Mouse (Mus musculus) hindbrain, postnatal 0 days (tissue): ENCODE results near the gene Ceacam19. TPM values are rescaled to one million over a fixed set of nuclear protein-coding genes. Genes with fewer than 3 reads are reported as not detected.
"Not testable (repeated sequence)": the region's sequence is repeated elsewhere in the genome, so short reads cannot be mapped to it uniquely, and the experiment has no call there.

Experiments used
- ATAC-seq: fragments of 200-750 bp; cut with Nextera tagmentation; 2 replicates; pipeline ENCODE4 v1.8.0; 2017; ENCODE audit warnings: mild to moderate bottlenecking, moderate TSS enrichment, moderate library complexity
- DNase-seq: peaks from one replicate; pipeline ENCODE4 v3.0.0-alpha.2; 2015; ENCODE audit warnings: low spot score
- H3K27ac ChIP-seq: fragments of 300-500 bp; sonication (generic); 2 replicates; pipeline ENCODE4 v1.5.1; 2014; ENCODE audit warnings: mild to moderate bottlenecking
- H3K27me3 ChIP-seq: fragments of 300-500 bp; sonication (generic); 2 replicates; pipeline ENCODE4 v1.6.1; 2014; ENCODE audit warnings: low read length, mixed read lengths; ENCODE audit not compliant: insufficient read depth
- H3K36me3 ChIP-seq: fragments of 300-500 bp; sonication (generic); 2 replicates; pipeline ENCODE4 v1.6.1; 2014; ENCODE audit warnings: low read length, mixed read lengths; ENCODE audit not compliant: insufficient read depth
- H3K4me1 ChIP-seq: fragments of 300-500 bp; sonication (generic); 2 replicates; pipeline ENCODE4 v1.6.1; 2014; ENCODE audit warnings: antibody characterized with exemption, low read length, mixed read lengths; ENCODE audit not compliant: insufficient read depth
- H3K4me2 ChIP-seq: fragments of 300-500 bp; sonication (generic); 2 replicates; pipeline ENCODE4 v1.6.1; 2014; ENCODE audit warnings: low read depth, mild to moderate bottlenecking, low read length, moderate library complexity, mixed read lengths
- H3K4me3 ChIP-seq: fragments of 300-500 bp; sonication (generic); 2 replicates; pipeline ENCODE4 v1.5.1; 2014; ENCODE audit warnings: low read length
- H3K9ac ChIP-seq: fragments of 300-500 bp; sonication (generic); replicated peaks from 2 replicates; pipeline ENCODE4 v1.6.1; 2014; ENCODE audit warnings: mild to moderate bottlenecking, low read length, moderate library complexity, mixed read lengths
- H3K9me3 ChIP-seq: fragments of 300-500 bp; sonication (generic); 2 replicates; pipeline ENCODE4 v1.6.1; 2016; ENCODE audit warnings: low read length, mixed read lengths
- CTCF ChIP-seq: IDR thresholded peaks from 2 replicates; pipeline ENCODE4 v1.5.1; 2016; ENCODE audit warnings: antibody characterized with exemption, control low read depth, low read depth
- WGBS: fragments of 180-500 bp; shearing (Covaris S2); extraction: QIAGEN DNeasy Blood & Tissue Kit; methylation state at CpG from one replicate; pipeline ENCODE4 v1.1.7; 2014; 5-methylcytosine and 5-hydroxymethylcytosine counted together
- polyA plus RNA-seq: library from polyadenylated mRNA; unstranded; fragments of >200 nt; fragmentation: Nextera tagmentation; extraction: Ambion mirVana; gene quantifications from 2 replicates; pipeline ENCODE4 v1.2.1, GENCODE M21; 2015
- total RNA-seq: library from RNA; depleted of rRNA; stranded (reverse); fragments of >200 nt; gene quantifications from 2 replicates; pipeline ENCODE4 v1.2.3, GENCODE M21; 2014; rRNA removed

The Ceacam19 gene
- total RNA-seq = not detected in 2 replicates
- polyA plus RNA-seq = not detected in 2 replicates

DNA sequence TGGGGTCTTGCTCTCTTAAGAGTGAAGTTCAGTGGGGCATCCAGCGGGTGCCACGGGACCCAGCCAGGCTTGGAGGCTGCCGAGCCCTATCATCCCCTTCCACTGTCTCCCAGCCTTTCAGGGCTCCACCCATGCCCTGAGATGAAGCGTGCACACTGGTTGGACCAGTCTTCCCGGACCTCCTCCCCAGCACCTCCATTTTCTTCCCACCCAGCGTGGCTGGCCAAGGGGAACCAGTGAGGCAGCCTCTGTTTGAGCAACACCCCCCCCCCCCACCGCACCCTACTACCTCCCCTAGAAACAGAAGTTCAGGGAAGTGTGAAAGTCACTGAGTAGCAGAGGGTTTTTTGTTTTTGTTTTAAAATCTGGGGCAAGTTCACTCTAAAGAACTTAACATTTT, at the start of gene Ceacam19:
Gene Ceacam19 (minus strand): TSS at position 117 of the 400 bp plus-strand sequence.
- no peaks in the 10 kb centered on the region for H3K27me3 ChIP-seq
- H3K27ac ChIP-seq = no peak within 1 kb of the TSS
- H3K4me2 ChIP-seq = no peak within 1 kb of the TSS
- 74% methylated on average over 7 of the region's 7 CpGs for WGBS
- no peak for DNase-seq
- TF ChIP-seq CTCF = no peak
- H3K4me1 ChIP-seq = no peaks in the 10 kb centered on the region
- no peak within 1 kb of the TSS for H3K9ac ChIP-seq
- H3K9me3 ChIP-seq = no peaks in the 10 kb centered on the region
- ATAC-seq = no peak
- no peaks in the 10 kb centered on the region for H3K36me3 ChIP-seq
- H3K4me3 ChIP-seq = no peak within 1 kb of the TSS

- ATAC-seq (no peak), DNase-seq (no peak)
- Histone ChIP-seq H3K4me3 (no peak overlapping the region), H3K9me3 (no peaks in the 10 kb centered on the region), H3K27ac (no peak overlapping the region), H3K36me3 (no peaks in the 10 kb centered on the region), H3K27me3 (no peaks in the 10 kb centered on the region), H3K4me2 (no peak overlapping the region), H3K9ac (no peak overlapping the region), H3K4me1 (no peaks in the 10 kb centered on the region)
- no peak for TF ChIP-seq CTCF
- 86% methylated on average over 11 of the region's 11 CpGs for WGBS
These were observed 49.6 kb upstream of the Ceacam19 start for GRCm38 (mm10) chr7:19937229-19937821.

DNA sequence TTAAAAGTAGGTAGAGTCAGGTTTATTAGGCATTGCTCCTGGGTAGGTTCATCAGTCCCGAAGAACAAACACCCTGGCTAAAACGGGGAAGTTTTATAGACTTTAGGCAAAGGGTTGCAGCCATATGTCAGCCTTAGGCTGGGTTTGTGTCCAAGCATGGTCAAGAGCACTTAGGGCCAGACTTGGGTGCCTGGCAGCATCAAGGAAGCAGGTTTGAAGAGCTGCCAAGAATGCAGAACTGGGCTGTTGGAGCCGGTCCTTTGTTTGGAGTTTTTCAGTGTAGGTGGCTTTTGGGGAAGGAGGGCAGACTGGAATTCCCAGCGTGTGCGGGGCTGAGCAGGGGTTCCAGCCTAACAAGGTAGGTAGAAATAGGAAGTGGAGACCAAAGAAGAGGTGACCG, 48.2 kb upstream of the Ceacam19 start:
- Histone ChIP-seq H3K9ac (no peak overlapping the region), H3K4me2 (no peak overlapping the region), H3K4me3 (no peak overlapping the region), H3K36me3 (no peaks in the 10 kb centered on the region), H3K9me3 (no peaks in the 10 kb centered on the region), H3K27me3 (no peaks in the 10 kb centered on the region), H3K27ac (no peak overlapping the region), H3K4me1 (no peaks in the 10 kb centered on the region)
- 61% methylated on average over 6 of the region's 6 CpGs for WGBS
- no peak for DNase-seq
- TF ChIP-seq CTCF = no peak
- ATAC-seq = no peak

- Histone ChIP-seq H3K9me3 (no peaks in the 10 kb centered on the region), H3K4me3 (no peak overlapping the region), H3K36me3 (no peaks in the 10 kb centered on the region), H3K4me2 (no peak overlapping the region), H3K27ac (no peak overlapping the region), H3K9ac (no peak overlapping the region), H3K27me3 (no peaks in the 10 kb centered on the region), H3K4me1 (no peaks in the 10 kb centered on the region)
- 78% methylated on average over 20 of the region's 20 CpGs for WGBS
- DNase-seq (no peak), ATAC-seq (no peak)
- no peak for TF ChIP-seq CTCF
These were observed 47.5 kb upstream of the Ceacam19 start for GRCm38 (mm10) chr7:19935171-19935751.

- H3K4me1 ChIP-seq = no peaks in the 10 kb centered on the region
- 20% methylated on average over 20 of the region's 21 CpGs for WGBS
- H3K27me3 ChIP-seq = no peaks in the 10 kb centered on the region
- peak overlapping the region; percentile 68 for H3K27ac ChIP-seq
- no peaks in the 10 kb centered on the region for H3K36me3 ChIP-seq
- H3K4me3 ChIP-seq = peak overlapping the region; percentile 19
- peak; percentile 90 for ATAC-seq
- H3K9ac ChIP-seq = 0 out of 2 replicates have a peak overlapping the region, but pooled peaks have one; percentile 10
- peak; percentile 80 for DNase-seq
- peak overlapping the region; percentile 47 for H3K4me2 ChIP-seq
- H3K9me3 ChIP-seq = no peaks in the 10 kb centered on the region
- no peak for TF ChIP-seq CTCF
These were observed 45.4 kb upstream of the Ceacam19 start for GRCm38 (mm10) chr7:19932877-19933809.

GRCm38 (mm10) chr7:19932133-19932876, 44.5 kb upstream of the Ceacam19 start:
- H3K27ac ChIP-seq = peak overlapping the region; percentile 68; the same call in 1 of the 2 replicates
- H3K4me2 ChIP-seq = peak overlapping the region; percentile 32
- TF ChIP-seq CTCF = no peak
- ATAC-seq (peak; percentile 61), DNase-seq (peak; percentile 12)
- H3K36me3 ChIP-seq = no peaks in the 10 kb centered on the region
- H3K4me3 ChIP-seq = no peak overlapping the region
- H3K9ac ChIP-seq = no peak overlapping the region
- no peaks in the 10 kb centered on the region for H3K4me1 ChIP-seq
- 33% methylated on average over 13 of the region's 13 CpGs for WGBS
- no peaks in the 10 kb centered on the region for H3K9me3 ChIP-seq
- H3K27me3 ChIP-seq = no peaks in the 10 kb centered on the region

- H3K4me1 ChIP-seq, H3K27ac ChIP-seq, DNase-seq, H3K4me3 ChIP-seq, H3K4me2 ChIP-seq, H3K9me3 ChIP-seq, H3K9ac ChIP-seq, H3K36me3 ChIP-seq, H3K27me3 ChIP-seq, ATAC-seq: not testable (repeated sequence)
- WGBS = 72% methylated on average over 6 of the region's 6 CpGs
These were observed 42.7 kb upstream of the Ceacam19 start for GRCm38 (mm10) chr7:19930481-19930880.
